Mouse (Mus musculus): ENCODE data around the gene Tmigd1. TPM values are rescaled to one million over a fixed set of nuclear protein-coding genes. Genes with fewer than 3 reads are reported as not detected.

Gene Tmigd1
- polyA plus RNA-seq, 1 experiment from 2014 or later, result 1.7 TPM

DNA sequence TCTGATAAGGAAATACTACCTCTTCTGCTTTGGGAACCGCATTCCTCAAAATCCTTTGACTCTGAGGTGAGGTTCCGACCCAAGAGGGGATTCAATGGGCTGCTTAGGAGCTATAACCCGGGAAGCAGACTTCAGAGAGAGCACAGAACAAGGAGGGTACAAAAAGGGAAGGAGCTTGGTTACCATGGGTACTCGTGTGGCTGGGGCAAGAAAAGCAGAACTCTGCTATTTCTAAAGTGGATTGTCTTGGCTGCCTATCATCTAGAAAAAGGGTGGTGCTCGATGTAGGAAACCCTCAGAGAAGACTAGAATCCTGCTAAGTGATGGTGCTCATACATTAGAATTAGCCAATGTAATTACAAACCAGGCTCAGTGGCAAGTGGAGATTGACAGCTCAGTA lies 42.7 kb upstream of the Tmigd1 start:
- Histone ChIP-seq H3K27me3 (ENCODE audit: control insufficient read depth, insufficient read depth, low read length) (no peaks in the 10 kb centered on the region), H3K36me3 (ENCODE audit: control insufficient read depth, insufficient read depth, low read length) (no peaks in the 10 kb centered on the region), H3K4me1 (replicated peaks; ENCODE audit: control insufficient read depth, insufficient read depth) (no peaks in the 10 kb centered on the region), H3K4me3 (ENCODE audit: low read depth, low read length) (no peak overlapping the region), H3K9ac (ENCODE audit: low read length) (no peak overlapping the region), H3K4me2 (replicated peaks; ENCODE audit: low read depth) (no peak overlapping the region), H3K27ac (replicated peaks) (peak overlapping the region; percentile 81), H3K9me3 (ENCODE audit: control insufficient read depth, low read length) (no peaks in the 10 kb centered on the region)
- WGBS, result 57% methylated on average over 5 of the region's 5 CpGs
- no peak for DNase-seq (ENCODE audit: low spot score)
- ATAC-seq (ENCODE audit: low FRiP score, low TSS enrichment), result 0 out of 2 replicates have a peak, but pooled peaks have one; percentile 7
- no peak for TF ChIP-seq CTCF (IDR thresholded peaks at IDR 0.05; ENCODE audit: low read depth)
- TF ChIP-seq EP300 (optimal IDR thresholded peaks at IDR 0.05), result no peak

GRCm38 (mm10) chr11:76861185-76861584 lies 40.8 kb upstream of the Tmigd1 start:
- DNase-seq (ENCODE audit: low spot score) (no peak), ATAC-seq (ENCODE audit: low FRiP score, low TSS enrichment) (no peak)
- no peak overlapping the region for H3K4me3 ChIP-seq (ENCODE audit: low read depth, low read length)
- no peaks in the 10 kb centered on the region for H3K27me3 ChIP-seq (ENCODE audit: control insufficient read depth, insufficient read depth, low read length)
- H3K9me3 ChIP-seq (ENCODE audit: control insufficient read depth, low read length), result no peaks in the 10 kb centered on the region
- no peak overlapping the region for H3K27ac ChIP-seq (replicated peaks)
- H3K36me3 ChIP-seq (ENCODE audit: control insufficient read depth, insufficient read depth, low read length), result no peaks in the 10 kb centered on the region
- H3K4me1 ChIP-seq (replicated peaks; ENCODE audit: control insufficient read depth, insufficient read depth), result no peaks in the 10 kb centered on the region
- 81% methylated on average over 3 of the region's 3 CpGs for WGBS
- no peak overlapping the region for H3K4me2 ChIP-seq (replicated peaks; ENCODE audit: low read depth)
- no peak overlapping the region for H3K9ac ChIP-seq (ENCODE audit: low read length)
- no peak for TF ChIP-seq CTCF (IDR thresholded peaks at IDR 0.05; ENCODE audit: low read depth)
- no peak for TF ChIP-seq EP300 (optimal IDR thresholded peaks at IDR 0.05)

DNA sequence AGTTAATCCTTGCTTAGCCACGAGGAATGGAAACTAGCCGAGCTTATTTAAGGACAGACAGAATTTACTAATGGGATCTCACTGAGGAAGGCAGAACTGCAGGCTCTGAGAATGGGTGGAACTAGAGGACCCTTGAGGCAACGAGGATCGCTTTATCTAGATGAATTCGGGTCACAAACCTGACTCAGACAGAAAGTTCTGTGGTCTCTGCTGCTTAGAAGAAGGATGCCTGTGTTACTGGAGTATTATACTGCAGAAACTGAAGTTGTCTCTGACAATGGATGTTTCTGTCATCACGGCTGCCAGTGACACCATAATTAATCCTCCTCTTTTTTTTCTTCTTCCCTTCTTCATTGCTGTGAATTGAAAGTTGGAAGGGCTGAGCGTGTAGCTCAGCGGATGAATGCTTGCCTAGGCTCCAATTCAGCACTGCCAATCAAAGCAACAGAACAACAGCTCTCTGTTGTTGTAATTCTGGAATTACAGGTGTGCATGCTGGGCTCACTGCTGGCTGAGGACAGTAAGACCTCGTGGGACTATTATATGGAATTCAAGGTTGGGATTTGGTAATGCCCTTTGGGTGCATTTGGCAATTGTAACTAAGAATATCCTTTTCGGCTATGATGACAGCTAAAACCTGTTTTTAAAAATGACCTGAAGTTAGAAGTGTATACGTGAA lies 29.3 kb upstream of the Tmigd1 start:
- ATAC-seq (ENCODE audit: low FRiP score, low TSS enrichment) (no peak), DNase-seq (ENCODE audit: low spot score) (no peak)
- no peak overlapping the region for H3K4me3 ChIP-seq (ENCODE audit: low read depth, low read length)
- no peak overlapping the region for H3K4me2 ChIP-seq (replicated peaks; ENCODE audit: low read depth)
- H3K9ac ChIP-seq (ENCODE audit: low read length), result no peak overlapping the region
- 53% methylated on average over 11 of the region's 11 CpGs for WGBS
- H3K4me1 ChIP-seq (replicated peaks; ENCODE audit: control insufficient read depth, insufficient read depth), result no peaks in the 10 kb centered on the region
- no peak overlapping the region for H3K27ac ChIP-seq (replicated peaks)
- H3K27me3 ChIP-seq (ENCODE audit: control insufficient read depth, insufficient read depth, low read length), result no peaks in the 10 kb centered on the region
- no peaks in the 10 kb centered on the region for H3K9me3 ChIP-seq (ENCODE audit: control insufficient read depth, low read length)
- H3K36me3 ChIP-seq (ENCODE audit: control insufficient read depth, insufficient read depth, low read length), result no peaks in the 10 kb centered on the region
- TF ChIP-seq EP300 (optimal IDR thresholded peaks at IDR 0.05), result no peak
- no peak for TF ChIP-seq CTCF (IDR thresholded peaks at IDR 0.05; ENCODE audit: low read depth)

DNA sequence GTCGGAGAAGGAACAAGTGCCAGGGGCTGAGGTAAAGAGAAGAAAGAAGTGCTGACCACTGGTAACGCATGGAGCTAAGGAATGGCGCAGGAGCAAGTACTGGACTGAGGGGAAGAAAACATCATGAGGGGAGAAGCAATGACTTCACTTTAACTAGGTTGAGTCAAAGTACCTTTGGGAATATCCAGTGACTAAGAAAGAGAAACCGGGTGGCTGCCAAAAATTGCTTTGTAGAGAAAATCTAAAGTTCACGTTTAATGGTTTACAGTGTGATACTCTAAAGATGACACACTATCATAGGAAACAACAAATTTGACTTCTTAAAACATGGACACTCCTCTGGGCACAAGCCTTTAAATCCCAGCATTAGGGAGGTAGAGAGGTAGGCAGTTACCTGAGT lies 28.1 kb upstream of the Tmigd1 start:
- Histone ChIP-seq H3K27ac (replicated peaks) (no peak overlapping the region), H3K36me3 (ENCODE audit: control insufficient read depth, insufficient read depth, low read length) (no peaks in the 10 kb centered on the region), H3K4me3 (ENCODE audit: low read depth, low read length) (no peak overlapping the region), H3K4me2 (replicated peaks; ENCODE audit: low read depth) (no peak overlapping the region), H3K9me3 (ENCODE audit: control insufficient read depth, low read length) (no peaks in the 10 kb centered on the region), H3K9ac (ENCODE audit: low read length) (no peak overlapping the region), H3K4me1 (replicated peaks; ENCODE audit: control insufficient read depth, insufficient read depth) (no peaks in the 10 kb centered on the region), H3K27me3 (ENCODE audit: control insufficient read depth, insufficient read depth, low read length) (no peaks in the 10 kb centered on the region)
- DNase-seq (ENCODE audit: low spot score) (no peak), ATAC-seq (ENCODE audit: low FRiP score, low TSS enrichment) (no peak)
- TF ChIP-seq CTCF (IDR thresholded peaks at IDR 0.05; ENCODE audit: low read depth), result no peak
- no peak for TF ChIP-seq EP300 (optimal IDR thresholded peaks at IDR 0.05)
- 89% methylated on average over 5 of the region's 5 CpGs for WGBS

DNA sequence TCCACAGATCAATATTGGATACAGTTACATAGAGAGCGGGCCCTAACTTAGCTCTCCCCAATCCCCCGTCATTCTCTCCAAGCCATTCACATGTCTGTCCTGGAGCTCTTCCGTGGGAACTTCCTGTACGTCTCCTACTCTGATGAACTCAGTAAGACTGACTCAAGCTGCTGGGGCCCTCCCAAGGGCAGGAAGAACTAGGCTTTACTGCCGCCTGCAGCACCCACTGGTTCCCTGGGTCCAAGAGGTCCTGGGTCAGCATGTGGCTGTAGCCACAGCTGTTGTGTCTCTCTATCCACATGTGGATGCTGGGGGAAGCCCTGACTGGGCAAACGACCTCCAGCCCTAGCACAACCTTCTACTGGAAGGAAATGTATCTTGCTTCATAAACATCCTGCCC lies 27.2 kb upstream of the Tmigd1 start:
- DNase-seq (ENCODE audit: low spot score), result no peak
- WGBS, result 56% methylated on average over 6 of the region's 6 CpGs

DNA sequence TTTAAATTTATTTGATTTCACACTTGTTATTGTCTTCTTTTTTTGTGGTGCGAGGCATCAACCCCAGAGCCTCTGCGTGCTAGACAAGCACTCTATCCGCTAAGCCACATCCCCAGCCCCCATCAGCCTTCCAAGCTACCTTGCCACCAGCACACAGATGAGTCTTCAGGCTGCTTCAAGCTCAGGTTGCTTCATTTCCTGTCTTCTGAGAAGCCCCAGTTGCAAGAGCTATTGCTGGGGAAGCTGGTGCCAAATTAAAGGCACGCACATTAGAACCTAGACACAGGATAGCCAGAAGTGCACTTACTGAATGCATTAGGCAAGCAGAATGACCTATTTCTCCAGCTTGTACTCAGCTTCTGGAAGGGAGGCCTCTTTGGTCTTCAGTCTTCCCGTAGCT lies 22.1 kb upstream of the Tmigd1 start:
- TF ChIP-seq EP300 (optimal IDR thresholded peaks at IDR 0.05), result no peak
- no peak for TF ChIP-seq CTCF (IDR thresholded peaks at IDR 0.05; ENCODE audit: low read depth)
- DNase-seq (ENCODE audit: low spot score), result no peak
- no peak overlapping the region for H3K4me3 ChIP-seq (ENCODE audit: low read depth, low read length)
- H3K9me3 ChIP-seq (ENCODE audit: control insufficient read depth, low read length), result no peaks in the 10 kb centered on the region
- H3K4me1 ChIP-seq (replicated peaks; ENCODE audit: control insufficient read depth, insufficient read depth), result no peaks in the 10 kb centered on the region
- WGBS, result 86% methylated on average over 5 of the region's 5 CpGs
- no peak overlapping the region for H3K27ac ChIP-seq (replicated peaks)
- ATAC-seq (ENCODE audit: low FRiP score, low TSS enrichment), result no peak
- H3K27me3 ChIP-seq (ENCODE audit: control insufficient read depth, insufficient read depth, low read length), result no peaks in the 10 kb centered on the region
- H3K36me3 ChIP-seq (ENCODE audit: control insufficient read depth, insufficient read depth, low read length), result no peaks in the 10 kb centered on the region
- H3K4me2 ChIP-seq (replicated peaks; ENCODE audit: low read depth), result no peak overlapping the region
- no peak overlapping the region for H3K9ac ChIP-seq (ENCODE audit: low read length)

More for the DNA sequence above, 27.2 kb upstream of the Tmigd1 start:
- Histone ChIP-seq H3K36me3 (ENCODE audit: control insufficient read depth, insufficient read depth, low read length) (no peaks in the 10 kb centered on the region), H3K27me3 (ENCODE audit: control insufficient read depth, insufficient read depth, low read length) (no peaks in the 10 kb centered on the region), H3K27ac (replicated peaks) (no peak overlapping the region; the same call in 1 of the 2 replicates), H3K4me2 (replicated peaks; ENCODE audit: low read depth) (no peak overlapping the region), H3K9me3 (ENCODE audit: control insufficient read depth, low read length) (no peaks in the 10 kb centered on the region), H3K4me1 (replicated peaks; ENCODE audit: control insufficient read depth, insufficient read depth) (no peaks in the 10 kb centered on the region), H3K4me3 (ENCODE audit: low read depth, low read length) (no peak overlapping the region), H3K9ac (ENCODE audit: low read length) (no peak overlapping the region)
- ATAC-seq (ENCODE audit: low FRiP score, low TSS enrichment), result no peak
- TF ChIP-seq EP300 (optimal IDR thresholded peaks at IDR 0.05), result no peak
- no peak for TF ChIP-seq CTCF (IDR thresholded peaks at IDR 0.05; ENCODE audit: low read depth)

All from stomach, postnatal 0 days (tissue).